Mouse (Mus musculus) lung, embryonic 15.5 days (tissue): ENCODE results near the gene H2al1m. TPM values are rescaled to one million over a fixed set of nuclear protein-coding genes. Genes with fewer than 3 reads are reported as not detected.
"Not testable (repeated sequence)": the region's sequence is repeated elsewhere in the genome, so short reads cannot be mapped to it uniquely, and the experiment has no call there.

Experiments
- ATAC-seq: fragments of 200-750 bp; cut with Nextera tagmentation; 2 replicates; pipeline ENCODE4 v1.8.0; 2017; ENCODE audit warnings: moderate number of reproducible peaks, borderline replicate concordance; ENCODE audit not compliant: low FRiP score, low TSS enrichment; ENCODE audit errors: extremely low read depth
- H3K27ac ChIP-seq: fragments of 300-500 bp; sonication (generic); 2 replicates; pipeline ENCODE4 v1.5.1; 2015; ENCODE audit warnings: moderate library complexity, mild to moderate bottlenecking, inconsistent platforms
- H3K27me3 ChIP-seq: fragments of 300-500 bp; sonication (generic); 2 replicates; pipeline ENCODE4 v1.6.1; 2015; ENCODE audit warnings: inconsistent platforms
- H3K36me3 ChIP-seq: fragments of 300-500 bp; sonication (generic); 2 replicates; pipeline ENCODE4 v1.6.1; 2015; ENCODE audit warnings: inconsistent platforms
- H3K4me1 ChIP-seq: fragments of 300-500 bp; sonication (generic); 2 replicates; pipeline ENCODE4 v1.6.1; 2015; ENCODE audit warnings: inconsistent platforms
- H3K4me2 ChIP-seq: fragments of 300-500 bp; sonication (generic); 2 replicates; pipeline ENCODE4 v1.6.1; 2015; ENCODE audit warnings: inconsistent platforms, mild to moderate bottlenecking, moderate library complexity
- H3K4me3 ChIP-seq: fragments of 300-500 bp; sonication (generic); 2 replicates; pipeline ENCODE4 v1.5.1; 2015; ENCODE audit warnings: mild to moderate bottlenecking, inconsistent platforms
- H3K9ac ChIP-seq: fragments of 300-500 bp; sonication (generic); 2 replicates; pipeline ENCODE4 v1.6.1; 2015; ENCODE audit warnings: inconsistent platforms
- H3K9me3 ChIP-seq: fragments of 300-500 bp; sonication (generic); 2 replicates; pipeline ENCODE4 v1.6.1; 2016; ENCODE audit warnings: inconsistent platforms
- WGBS: fragments of 180-500 bp; shearing (Covaris S2); methylation state at CpG from one replicate; pipeline ENCODE4 v1.1.7; 2015; 5-methylcytosine and 5-hydroxymethylcytosine counted together
- polyA plus RNA-seq: library from polyadenylated mRNA; unstranded; fragments of >200 nt; fragmentation: Nextera tagmentation; extraction: Ambion mirVana; gene quantifications from 2 replicates; pipeline ENCODE4 v1.2.1, GENCODE M21; 2015

The H2al1m gene
- polyA plus RNA-seq, 1 experiment from 2014 or later: not detected

DNA sequence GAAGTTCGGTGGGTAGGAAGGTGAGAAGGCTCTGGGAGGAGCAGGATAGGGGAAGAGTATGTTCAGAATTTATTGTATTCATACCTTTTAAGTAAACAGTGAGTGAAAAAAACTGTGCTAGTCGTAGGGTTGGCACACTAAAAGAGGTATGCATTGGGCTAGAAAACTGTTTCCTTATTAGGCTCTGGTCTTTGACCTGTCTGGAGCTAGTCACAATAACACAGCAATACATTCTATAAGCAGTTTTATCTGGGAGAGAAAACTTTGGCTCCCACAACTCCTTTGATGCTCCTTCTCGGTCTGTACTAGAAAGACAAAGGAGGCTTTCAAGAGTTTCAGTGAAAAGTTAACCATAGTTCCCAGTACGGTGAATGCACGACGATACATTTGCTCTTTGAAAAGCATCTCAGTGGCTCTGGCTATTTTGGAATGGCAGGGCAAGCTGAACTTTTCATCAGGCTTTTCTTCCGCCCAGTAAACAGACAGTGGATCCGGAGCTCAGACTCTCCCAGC, 11.6 kb upstream of the H2al1m start:
- H3K27ac ChIP-seq: 0 out of 2 replicates have a peak overlapping the region, but pooled peaks have one; percentile 47
- WGBS: 15% methylated on average over 8 of the region's 8 CpGs

DNA sequence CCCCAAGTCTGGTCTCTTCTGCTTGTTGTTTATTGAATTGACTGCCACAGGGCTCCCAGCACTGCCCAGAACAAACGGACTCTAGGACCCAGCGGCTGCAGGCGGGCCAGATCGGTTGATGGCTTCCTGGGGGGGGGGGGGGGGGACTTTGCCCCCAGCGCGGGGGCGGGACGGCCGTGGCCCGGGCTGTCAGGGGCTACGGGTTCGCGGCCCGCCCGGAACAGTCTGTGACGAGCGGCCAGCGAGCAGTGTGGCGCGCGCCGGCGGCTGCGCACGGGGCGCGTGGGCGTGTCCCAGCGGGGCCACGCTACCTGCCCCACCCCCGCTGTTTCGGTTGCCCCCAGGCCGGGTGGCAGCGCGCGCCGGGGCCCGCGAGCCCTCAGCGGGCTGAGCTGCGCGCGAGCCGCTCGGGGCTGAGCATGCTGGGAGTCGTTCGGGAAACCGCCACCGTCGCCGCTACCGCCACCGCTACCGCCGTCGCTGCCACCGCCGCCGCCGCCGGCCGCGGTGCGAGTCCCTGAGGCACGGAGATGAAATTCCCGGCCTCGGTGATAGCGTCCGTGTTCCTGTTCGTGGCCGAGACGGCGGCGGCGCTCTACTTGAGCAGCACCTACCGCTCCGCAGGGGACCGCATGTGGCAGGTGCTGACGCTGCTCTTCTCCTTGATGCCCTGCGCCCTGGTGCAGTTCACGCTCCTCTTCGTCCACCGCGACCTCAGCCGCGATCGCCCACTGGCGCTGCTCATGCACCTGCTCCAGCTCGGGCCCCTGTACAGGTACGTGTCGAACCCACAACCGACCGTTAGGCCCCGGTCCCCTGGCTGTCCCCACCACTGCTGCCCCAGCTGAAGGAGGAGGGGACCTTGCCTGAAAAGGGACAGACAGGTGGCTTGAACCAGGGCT, 10.9 kb upstream of the H2al1m start, which contains the start of gene Xk:
Xk (plus strand) TSS at position 297 of the 902 bp plus-strand sequence.
- H3K4me1 ChIP-seq: no peaks in the 10 kb centered on the region
- H3K9ac ChIP-seq: peak within 1 kb of the TSS; percentile 46
- H3K27me3 ChIP-seq: peaks cover 6% of the 10 kb centered on the region; the same call in 1 of the 2 replicates
- H3K4me2 ChIP-seq: peak within 1 kb of the TSS; percentile 57
- H3K9me3 ChIP-seq: no peaks in the 10 kb centered on the region
- no peaks in the 10 kb centered on the region for H3K36me3 ChIP-seq
- peak within 1 kb of the TSS; percentile 56 for H3K4me3 ChIP-seq
- peak; percentile 88 for ATAC-seq
- 11% methylated on average over 48 of the region's 94 CpGs for WGBS
- peak within 1 kb of the TSS; percentile 47 for H3K27ac ChIP-seq

More for the DNA sequence above, 11.6 kb upstream of the H2al1m start:
- Histone ChIP-seq H3K27me3 (peaks cover 6% of the 10 kb centered on the region; the same call in 1 of the 2 replicates), H3K36me3 (no peaks in the 10 kb centered on the region), H3K4me2 (peak overlapping the region; percentile 57), H3K4me1 (no peaks in the 10 kb centered on the region), H3K9me3 (no peaks in the 10 kb centered on the region), H3K9ac (0 out of 2 replicates have a peak overlapping the region, but pooled peaks have one; percentile 46), H3K4me3 (peak overlapping the region; percentile 56)
- ATAC-seq: peak; percentile 11; the same call in 1 of the 2 replicates

- H3K27me3 ChIP-seq: peaks cover 6% of the 10 kb centered on the region; the same call in 1 of the 2 replicates
- H3K9ac ChIP-seq: no peak overlapping the region
- H3K9me3 ChIP-seq: no peaks in the 10 kb centered on the region
- 60% methylated on average over 12 of the region's 12 CpGs for WGBS
- no peaks in the 10 kb centered on the region for H3K36me3 ChIP-seq
- no peaks in the 10 kb centered on the region for H3K4me1 ChIP-seq
- no peak overlapping the region for H3K27ac ChIP-seq
- H3K4me3 ChIP-seq: peak overlapping the region; percentile 56
- no peak for ATAC-seq
- peak overlapping the region; percentile 57 for H3K4me2 ChIP-seq
Observed at GRCm38 (mm10) chrX:9273377-9274002, 10.1 kb upstream of the H2al1m start.

- no peaks in the 10 kb centered on the region for H3K36me3 ChIP-seq
- H3K27me3 ChIP-seq: peaks cover 6% of the 10 kb centered on the region; the same call in 1 of the 2 replicates
- no peak overlapping the region for H3K4me2 ChIP-seq
- 76% methylated on average over 8 of the region's 8 CpGs for WGBS
- H3K9ac ChIP-seq: no peak overlapping the region
- no peaks in the 10 kb centered on the region for H3K9me3 ChIP-seq
- no peak overlapping the region for H3K27ac ChIP-seq
- no peak overlapping the region for H3K4me3 ChIP-seq
- no peaks in the 10 kb centered on the region for H3K4me1 ChIP-seq
- no peak for ATAC-seq
Observed at GRCm38 (mm10) chrX:9274321-9274720, 9.2 kb upstream of the H2al1m start.

DNA sequence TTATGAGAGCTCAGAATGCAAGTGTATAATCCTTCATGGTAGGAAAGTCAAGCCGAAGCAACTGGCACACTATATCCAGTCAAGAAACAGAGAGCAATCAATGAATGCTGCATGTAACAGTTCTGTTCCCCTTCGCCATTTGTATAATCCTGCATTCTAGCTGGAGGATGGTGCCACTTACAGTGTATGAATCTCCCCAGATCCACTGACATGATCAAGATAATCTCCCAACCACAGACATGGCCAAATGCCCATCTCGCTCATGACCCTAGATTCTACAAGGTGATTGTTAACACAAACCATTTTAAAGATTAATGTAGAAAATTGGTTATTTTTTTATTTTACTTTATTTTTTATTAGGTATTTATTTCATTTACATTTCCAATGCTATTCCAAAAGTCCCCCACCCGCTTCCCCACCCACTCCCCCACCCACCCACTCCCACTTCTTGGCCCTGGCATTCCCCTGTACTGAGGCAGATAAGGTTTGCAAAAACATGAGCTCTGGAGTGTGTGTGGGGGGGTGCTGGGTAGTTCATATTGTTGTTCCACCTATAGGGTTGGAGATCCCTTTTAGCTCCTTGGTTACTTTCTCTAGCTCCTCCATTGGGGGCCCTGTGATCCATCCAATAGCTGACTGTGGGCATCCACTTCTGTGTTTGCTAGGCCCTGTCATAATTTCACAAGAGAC, 9.7 kb downstream of the H2al1m start:
- 79% methylated on average over 4 of the region's 4 CpGs for WGBS
- not testable (repeated sequence) for H3K9ac ChIP-seq, ATAC-seq, H3K9me3 ChIP-seq, H3K36me3 ChIP-seq, H3K27ac ChIP-seq, H3K27me3 ChIP-seq, H3K4me2 ChIP-seq, H3K4me1 ChIP-seq, H3K4me3 ChIP-seq

DNA sequence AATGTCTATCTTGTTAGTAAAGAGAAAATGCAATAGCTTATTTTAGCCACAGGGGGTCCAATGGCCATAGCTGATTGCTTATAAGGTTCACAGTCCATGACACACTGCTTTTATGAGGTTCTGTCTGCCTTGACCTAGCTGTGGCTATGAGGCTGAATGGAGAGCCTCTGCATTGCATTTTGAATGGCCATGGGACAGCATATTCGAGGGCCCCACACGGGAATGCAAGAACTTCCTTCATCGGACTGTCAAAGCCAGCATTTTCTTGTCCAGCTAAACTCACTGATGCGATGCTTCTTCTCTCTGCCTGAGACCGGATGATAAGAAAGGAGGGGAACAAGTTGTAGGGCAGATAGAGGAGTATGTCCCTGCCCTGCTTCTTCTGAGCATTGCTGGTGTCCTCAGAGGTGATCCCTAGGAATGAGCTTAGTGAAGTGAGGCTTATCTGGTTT, 14.9 kb downstream of the H2al1m start:
- no peak for ATAC-seq
- 86% methylated on average over 5 of the region's 5 CpGs for WGBS

GRCm38 (mm10) chrX:9302791-9303190, 19.2 kb downstream of the H2al1m start:
- no peak for ATAC-seq
- Histone ChIP-seq H3K27me3 (no peaks in the 10 kb centered on the region), H3K4me3 (no peak overlapping the region), H3K4me1 (no peaks in the 10 kb centered on the region), H3K4me2 (no peak overlapping the region), H3K9ac (no peak overlapping the region), H3K27ac (no peak overlapping the region), H3K9me3 (no peaks in the 10 kb centered on the region), H3K36me3 (no peaks in the 10 kb centered on the region)
- WGBS: 74% methylated on average over 5 of the region's 5 CpGs

More for the DNA sequence above, 14.9 kb downstream of the H2al1m start:
- Histone ChIP-seq H3K36me3 (no peaks in the 10 kb centered on the region), H3K4me2 (no peak overlapping the region), H3K9me3 (no peaks in the 10 kb centered on the region), H3K27ac (no peak overlapping the region), H3K4me1 (no peaks in the 10 kb centered on the region), H3K4me3 (no peak overlapping the region), H3K9ac (no peak overlapping the region), H3K27me3 (no peaks in the 10 kb centered on the region)

GRCm38 (mm10) chrX:9303455-9303854, 19.9 kb downstream of the H2al1m start:
- Histone ChIP-seq H3K27me3 (no peaks in the 10 kb centered on the region), H3K36me3 (no peaks in the 10 kb centered on the region), H3K27ac (no peak overlapping the region), H3K9ac (no peak overlapping the region), H3K4me2 (no peak overlapping the region), H3K4me3 (no peak overlapping the region), H3K9me3 (no peaks in the 10 kb centered on the region), H3K4me1 (no peaks in the 10 kb centered on the region)
- ATAC-seq: no peak
- 59% methylated on average over 1 of the region's 1 CpGs for WGBS

DNA sequence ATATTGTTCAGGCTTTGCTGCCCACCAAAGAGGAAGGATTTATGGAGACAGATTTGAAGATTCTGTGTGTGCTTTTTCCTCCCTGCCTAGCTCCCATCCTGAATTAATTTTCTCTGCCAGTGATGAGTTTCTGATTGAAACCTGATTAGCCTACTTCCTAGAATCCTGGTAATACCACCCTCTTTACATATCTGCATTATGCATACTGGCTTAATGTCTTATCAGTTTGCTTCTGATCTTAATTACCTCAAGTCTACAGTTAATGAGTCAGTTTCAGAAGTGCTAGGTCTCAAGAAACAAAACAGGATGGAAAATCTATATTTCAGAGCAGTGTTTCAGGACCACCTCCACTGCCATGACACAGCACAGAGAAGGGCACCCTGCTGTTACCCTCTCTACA, 32.9 kb downstream of the H2al1m start:
- not testable (repeated sequence) for H3K4me2 ChIP-seq, H3K9ac ChIP-seq, H3K27ac ChIP-seq, H3K36me3 ChIP-seq, H3K27me3 ChIP-seq, H3K4me1 ChIP-seq, H3K9me3 ChIP-seq, ATAC-seq, H3K4me3 ChIP-seq

GRCm38 (mm10) chrX:9327954-9328353, 44.4 kb downstream of the H2al1m start:
- not testable (repeated sequence) for H3K27me3 ChIP-seq, H3K9me3 ChIP-seq, H3K4me1 ChIP-seq, ATAC-seq, H3K4me3 ChIP-seq, H3K4me2 ChIP-seq, H3K27ac ChIP-seq, H3K36me3 ChIP-seq, H3K9ac ChIP-seq
- 87% methylated on average over 24 of the region's 26 CpGs for WGBS

DNA sequence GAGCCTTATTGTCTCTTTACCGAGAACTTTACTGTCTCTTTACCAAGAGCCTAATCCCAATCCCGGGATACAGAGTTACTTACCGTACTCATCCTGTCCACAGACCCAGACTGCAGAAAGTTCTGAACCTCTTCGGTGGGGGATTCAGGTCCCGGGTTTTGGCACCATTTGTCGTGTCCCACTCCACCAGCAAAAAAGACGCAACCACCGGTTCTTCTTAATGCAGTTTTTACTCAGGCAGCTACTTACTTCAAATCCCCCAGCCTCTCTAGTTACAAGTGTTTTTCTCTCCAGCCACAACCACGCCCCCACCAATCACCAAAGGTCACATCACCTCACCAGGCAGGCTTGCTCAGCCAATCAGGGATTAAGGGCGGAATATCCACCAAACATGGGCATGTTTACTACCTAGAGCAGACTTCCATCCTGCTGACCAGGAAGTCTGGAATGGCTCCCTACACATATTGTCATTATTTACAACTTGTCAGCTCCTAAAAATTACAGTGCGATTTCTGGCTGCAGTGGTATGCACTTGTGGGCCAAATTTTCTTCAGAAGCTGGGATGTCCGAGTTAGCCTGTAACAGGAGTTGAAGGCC, 48.9 kb downstream of the H2al1m start:
- H3K27ac ChIP-seq, H3K36me3 ChIP-seq, H3K9me3 ChIP-seq, H3K4me1 ChIP-seq, ATAC-seq, H3K4me3 ChIP-seq, H3K9ac ChIP-seq, H3K27me3 ChIP-seq, H3K4me2 ChIP-seq: not testable (repeated sequence)
- WGBS: 80% methylated on average over 12 of the region's 12 CpGs
